Mouse (Mus musculus) embryonic fibroblast, embryonic 13.5 days (primary cell): Measurements from ENCODE around the gene Ccdc182. TPM values are rescaled to one million over a fixed set of nuclear protein-coding genes. Genes with fewer than 3 reads are reported as not detected.
A peak's percentile ranks its signal among the peaks of the same experiment; 100 is the strongest.

Experiments used
- H3K27ac ChIP-seq: 2 replicates; pipeline ENCODE4 v1.5.1; 2012; ENCODE audit warnings: low read length, control low read depth, inconsistent platforms; ENCODE audit not compliant: insufficient read depth
- H3K4me1 ChIP-seq: 2 replicates; pipeline ENCODE4 v1.6.1; 2011; ENCODE audit warnings: low read length; ENCODE audit not compliant: control insufficient read depth, insufficient read depth
- H3K4me3 ChIP-seq: 2 replicates; pipeline ENCODE4 v1.5.1; 2011; ENCODE audit warnings: mild to moderate bottlenecking, control low read depth, low read length; ENCODE audit not compliant: insufficient read depth
- CTCF ChIP-seq: IDR thresholded peaks from 2 replicates; pipeline ENCODE4 v1.5.1; 2011; ENCODE audit warnings: mild to moderate bottlenecking, control low read depth, low read length, moderate library complexity, borderline replicate concordance; ENCODE audit not compliant: insufficient read depth
- POLR2A ChIP-seq: IDR thresholded peaks from 2 replicates; pipeline ENCODE4 v1.6.1; 2011; ENCODE audit warnings: low read depth, mild to moderate bottlenecking, control low read depth, low read length, moderate library complexity
- polyA plus RNA-seq: library from polyadenylated mRNA; stranded (reverse); fragments of >200 nt; gene quantifications from 2 replicates; pipeline ENCODE4 v1.2.4, GENCODE M21; 2011; ENCODE audit warnings: low read depth; ENCODE audit not compliant: missing spikeins, insufficient read length

Ccdc182 gene
- polyA plus RNA-seq, 1 experiment, result not detected

- Histone ChIP-seq H3K4me3 (no peak overlapping the region), H3K27ac (no peak overlapping the region), H3K4me1 (no peaks in the 10 kb centered on the region)
- TF ChIP-seq POLR2A (no peak), CTCF (no peak)
These were observed 13.4 kb upstream of the Ccdc182 start for GRCm38 (mm10) chr11:88280426-88280836.

- TF ChIP-seq CTCF, result no peak
- no peak for TF ChIP-seq POLR2A
- Histone ChIP-seq H3K4me1 (0 out of 2 replicates have a peak, but pooled peaks cover 4% of the 10 kb centered on the region), H3K27ac (no peak overlapping the region), H3K4me3 (no peak overlapping the region)
These were observed 12.3 kb upstream of the Ccdc182 start for GRCm38 (mm10) chr11:88281428-88282119.

- 0 out of 2 replicates have a peak, but pooled peaks cover 4% of the 10 kb centered on the region for H3K4me1 ChIP-seq
- TF ChIP-seq POLR2A (no peak), CTCF (no peak)
- no peak overlapping the region for H3K4me3 ChIP-seq
- H3K27ac ChIP-seq, result no peak overlapping the region
These were observed 11.3 kb upstream of the Ccdc182 start for GRCm38 (mm10) chr11:88282516-88282915.

DNA sequence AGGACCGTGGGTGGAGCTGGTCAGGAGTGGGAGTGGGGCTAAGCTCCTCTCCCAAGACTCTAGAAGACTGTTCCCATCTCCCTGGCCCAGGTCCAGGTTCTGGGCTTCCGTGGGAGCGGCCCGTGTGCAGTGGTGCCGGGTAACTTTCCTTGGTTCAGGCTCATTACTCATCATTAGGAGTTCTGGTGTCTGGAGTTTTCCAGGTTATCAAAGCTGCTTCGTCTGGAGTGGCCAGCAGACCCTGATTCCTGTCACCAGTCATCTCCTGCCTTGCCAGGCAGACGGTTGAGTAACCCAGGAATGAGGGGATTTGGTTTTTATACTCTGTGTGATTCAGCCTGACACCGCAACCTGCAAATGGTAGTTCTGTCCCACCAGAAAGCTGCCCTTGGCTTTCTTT is 7.8 kb upstream of the Ccdc182 start:
- 0 out of 2 replicates have a peak, but pooled peaks cover 4% of the 10 kb centered on the region for H3K4me1 ChIP-seq
- no peak for TF ChIP-seq CTCF
- TF ChIP-seq POLR2A, result no peak
- H3K27ac ChIP-seq, result no peak overlapping the region
- H3K4me3 ChIP-seq, result no peak overlapping the region

- no peak overlapping the region for H3K4me3 ChIP-seq
- H3K27ac ChIP-seq, result no peak overlapping the region
- H3K4me1 ChIP-seq, result 0 out of 2 replicates have a peak, but pooled peaks cover 4% of the 10 kb centered on the region
- TF ChIP-seq POLR2A, result no peak
- no peak for TF ChIP-seq CTCF
These were observed 5.5 kb upstream of the Ccdc182 start for GRCm38 (mm10) chr11:88288400-88288799.

- no peak overlapping the region for H3K4me3 ChIP-seq
- no peak overlapping the region for H3K27ac ChIP-seq
- TF ChIP-seq CTCF (peak; percentile 29; the same call in 1 of the 2 replicates), POLR2A (no peak)
- H3K4me1 ChIP-seq, result 0 out of 2 replicates have a peak, but pooled peaks cover 4% of the 10 kb centered on the region
These were observed 5.0 kb upstream of the Ccdc182 start for GRCm38 (mm10) chr11:88288805-88289340.

DNA sequence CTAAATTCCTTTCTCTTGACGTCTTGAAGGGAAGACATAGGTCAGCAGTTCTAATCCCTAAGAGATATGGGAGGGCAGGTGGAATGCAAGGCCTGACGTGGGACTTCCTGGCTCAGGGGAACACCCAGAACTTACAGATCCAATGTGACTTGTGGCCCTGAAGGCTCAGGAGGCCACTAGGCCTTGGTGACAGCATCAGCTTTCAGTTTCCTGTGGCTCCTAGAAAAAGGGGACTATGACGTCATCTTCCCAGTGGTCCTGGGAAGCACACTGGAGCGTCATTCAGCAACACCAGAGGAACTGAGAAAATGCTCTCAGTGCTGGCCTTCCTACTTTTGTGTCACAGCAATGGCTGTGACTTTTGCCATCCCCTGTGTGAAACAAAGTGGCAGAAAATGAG is 2.6 kb upstream of the Ccdc182 start:
- TF ChIP-seq CTCF (no peak), POLR2A (no peak)

DNA sequence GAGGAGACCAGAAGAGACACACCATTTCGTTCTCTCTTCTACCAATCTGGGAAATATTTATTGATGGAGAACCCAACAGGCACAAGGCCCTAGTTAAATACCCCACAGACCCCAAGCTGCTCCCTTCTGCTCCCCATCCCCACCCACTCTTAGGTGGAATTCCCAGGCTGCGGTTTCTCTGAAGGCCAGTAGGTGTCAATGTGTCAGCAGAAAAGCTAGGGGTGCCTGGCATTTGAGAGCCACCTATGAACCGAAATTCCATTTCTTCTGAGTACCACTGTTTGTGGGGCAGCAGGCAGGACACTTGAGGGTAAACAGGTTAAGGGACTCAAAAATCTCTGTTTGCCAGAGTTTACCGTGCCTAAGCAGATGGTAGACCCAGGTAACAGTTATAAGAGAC is 2.2 kb upstream of the Ccdc182 start:
- Histone ChIP-seq H3K4me1 (no peaks in the 10 kb centered on the region), H3K4me3 (no peak overlapping the region), H3K27ac (no peak overlapping the region)
- no peak for TF ChIP-seq POLR2A
- no peak for TF ChIP-seq CTCF

More for the DNA sequence above, 2.6 kb upstream of the Ccdc182 start:
- Histone ChIP-seq H3K4me3 (no peak overlapping the region), H3K4me1 (0 out of 2 replicates have a peak, but pooled peaks cover under 1% of the 10 kb centered on the region), H3K27ac (no peak overlapping the region)

GRCm38 (mm10) chr11:88294394-88294710 is 494 bp downstream of the Ccdc182 start:
- no peaks in the 10 kb centered on the region for H3K4me1 ChIP-seq
- TF ChIP-seq POLR2A (no peak), CTCF (no peak)
- no peak overlapping the region for H3K4me3 ChIP-seq
- no peak overlapping the region for H3K27ac ChIP-seq

GRCm38 (mm10) chr11:88295298-88295697 is 1.4 kb downstream of the Ccdc182 start:
- H3K4me1 ChIP-seq, result no peaks in the 10 kb centered on the region
- no peak overlapping the region for H3K4me3 ChIP-seq
- H3K27ac ChIP-seq, result no peak overlapping the region
- TF ChIP-seq POLR2A (no peak), CTCF (no peak)
